Comparison of ENCODE assay signal across 9 mouse cellular contexts in the genomic region with DNA sequence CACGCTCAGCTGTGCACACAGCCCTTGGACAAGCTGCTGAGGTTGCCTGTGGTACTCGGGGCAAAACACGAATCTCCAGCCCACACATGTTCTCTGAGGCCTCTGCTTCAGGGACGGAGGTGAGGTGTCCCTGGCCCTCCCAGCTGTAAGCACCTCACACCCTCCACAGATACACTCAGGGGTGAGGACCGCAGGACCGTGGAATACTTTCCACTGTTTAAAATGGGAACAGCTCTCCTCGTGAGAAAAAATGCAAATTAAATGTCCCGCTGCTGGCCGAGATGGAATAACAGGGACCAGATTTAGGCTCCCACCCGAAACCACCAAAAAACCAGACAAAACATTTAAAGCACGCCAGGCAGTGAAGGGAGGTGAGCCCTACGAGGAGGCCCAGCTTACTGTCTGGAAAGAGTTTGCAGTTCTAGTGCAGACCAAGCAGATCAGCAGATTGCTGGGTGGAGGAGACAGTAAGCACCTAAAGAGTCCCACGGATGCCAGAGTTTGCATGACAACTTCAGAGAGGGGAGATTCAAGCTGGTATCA. TPM values are rescaled to one million over a fixed set of nuclear protein-coding genes. Genes with fewer than 3 reads are reported as not detected.
A peak's percentile ranks its signal among the peaks of the same experiment; 100 is the strongest.
DNase-seq lines count a peak whose midpoint lies in the region; TF ChIP-seq lines count a peak whose summit lies in the region.
"Had no signal": no experiment of that assay in that cellular context is flagged by ENCODE, and none has a peak within 500 bp of the region (broad histone marks: within the 10 kb centered on the region; RNA-seq: fewer than 3 reads in every experiment).

No protein-coding gene starts in this region.

- no peaks in the 10 kb centered on the region for H3K27me3 ChIP-seq in heart, embryonic 10.5 days (ENCODE audit: insufficient read depth, poor library complexity, severe bottlenecking)
- no peaks in the 10 kb centered on the region for H3K27me3 ChIP-seq in testis, adult 2 months (ENCODE audit: control insufficient read depth, insufficient read depth, low read length)

- TF ChIP-seq POLR2A in testis, adult 2 months (IDR thresholded peaks at IDR 0.05; ENCODE audit: control insufficient read depth, low read depth, low read length) = no peak

- H3K9me3 ChIP-seq in heart, embryonic 10.5 days = no peaks in the 10 kb centered on the region

- 57% methylated on average over 13 of the region's 13 CpGs for WGBS in heart, embryonic 10.5 days

- no peak overlapping the region for H3K4me3 ChIP-seq in heart, embryonic 10.5 days
- no peak overlapping the region for H3K4me3 ChIP-seq in testis, adult 2 months (ENCODE audit: control insufficient read depth, low read depth, low read length)
- H3K4me3 ChIP-seq: myocyte had no signal

- no peak for TF ChIP-seq CTCF in testis, adult 2 months (IDR thresholded peaks at IDR 0.05; ENCODE audit: control insufficient read depth, insufficient read depth, insufficient replicate concordance, low read depth, low read length)

- H3K4me1 ChIP-seq in heart, embryonic 10.5 days = peaks cover 46% of the 10 kb centered on the region
- no peaks in the 10 kb centered on the region; the same call in 1 of the 2 replicates for H3K4me1 ChIP-seq in testis, adult 2 months (ENCODE audit: control insufficient read depth, insufficient read depth, low read length)

- intact Hi-C loops in heart, postnatal 14 days (cut with DNase I) = no loop called here

- peak overlapping the region; percentile 91 for H3K27ac ChIP-seq in heart, embryonic 10.5 days
- H3K27ac ChIP-seq in testis, adult 2 months (ENCODE audit: control insufficient read depth, insufficient read depth, low read depth, low read length) = peak overlapping the region; percentile 61

- no peaks in the 10 kb centered on the region for H3K36me3 ChIP-seq in heart, embryonic 10.5 days
- H3K36me3 ChIP-seq in testis, adult 2 months (ENCODE audit: control insufficient read depth, insufficient read depth, low read length) = no peaks in the 10 kb centered on the region

- DNase-seq in heart, embryonic 10.5 days (ENCODE audit: low spot score) = no peak
- no peak for DNase-seq in heart, postnatal 14 days
- DNase-seq in testis, postnatal 10 days (ENCODE audit: low spot score) = no peak
- peak; percentile 13 for DNase-seq in mesoderm, embryonic 11.5 days (ENCODE audit: low read depth, low spot score)
- DNase-seq in thymus, postnatal 14 days = no peak
- DNase-seq in urinary bladder, adult 2 months (ENCODE audit: low spot score) = no peak
- no peak for DNase-seq in layer of hippocampus, adult 8-10 months (ENCODE audit: low spot score in 2 of 2)

RNA-seq across cellular contexts. Expression of a gene that starts 19.2 kb away (rescaled TPM):
- 2.2 and 7.5 TPM in 2 replicates for polyA plus RNA-seq in heart, embryonic 10.5 days (2016; fragmentation: Nextera tagmentation; extraction: Ambion mirVana)
- 1 to 10 TPM; 1.7 to 2.1 TPM for total RNA-seq in heart, postnatal 14 days (2021)
- 1.3 and 1.4 TPM in 2 replicates for polyA plus RNA-seq in testis, adult 2 months (2012; rRNA removed)
- polyA plus RNA-seq in urinary bladder, adult 2 months (2012; rRNA removed) = 4.6 and 10.9 TPM in 2 replicates
- total RNA-seq in layer of hippocampus, adult 8-10 months (2022) = 1 to 10 TPM; 3.7 to 7.0 (median 5.0) TPM
